Mouse (Mus musculus) NIH3T3 (cell line): ENCODE data around the gene Wnt11.
A peak's percentile ranks its signal among the peaks of the same experiment; 100 is the strongest.

ENCODE experiments used
- DNase-seq: peaks from one replicate; pipeline ENCODE4 v3.0.0-alpha.2; 2012; ENCODE audit warnings: low read depth

Gene Wnt11

GRCm38 (mm10) chr7:98828876-98829275 lies 6.0 kb upstream of the Wnt11 start:
- DNase-seq: no peak

GRCm38 (mm10) chr7:98831290-98831689 lies 3.6 kb upstream of the Wnt11 start:
- no peak for DNase-seq

GRCm38 (mm10) chr7:98835519-98836441 lies 868 bp downstream of the Wnt11 start:
- no peak for DNase-seq

- peak; percentile 53 for DNase-seq
Observed at GRCm38 (mm10) chr7:98836646-98837045, 1.7 kb downstream of the Wnt11 start.

GRCm38 (mm10) chr7:98837901-98838300 lies 3.0 kb downstream of the Wnt11 start:
- DNase-seq: peak; percentile 84

- no peak for DNase-seq
Observed at GRCm38 (mm10) chr7:98838729-98839141, 3.8 kb downstream of the Wnt11 start.

- no peak for DNase-seq
Observed at GRCm38 (mm10) chr7:98839312-98839711, 4.4 kb downstream of the Wnt11 start.

- no peak for DNase-seq
Observed at GRCm38 (mm10) chr7:98840771-98841170, 5.9 kb downstream of the Wnt11 start.

GRCm38 (mm10) chr7:98841802-98842201 lies 6.9 kb downstream of the Wnt11 start:
- DNase-seq: peak; percentile 13

- no peak for DNase-seq
Observed at GRCm38 (mm10) chr7:98842997-98843396, 8.1 kb downstream of the Wnt11 start.

- no peak for DNase-seq
Observed at GRCm38 (mm10) chr7:98843649-98844048, 8.7 kb downstream of the Wnt11 start.

GRCm38 (mm10) chr7:98848899-98849640 lies 14.2 kb downstream of the Wnt11 start:
- peak; percentile 13 for DNase-seq

- no peak for DNase-seq
Observed at GRCm38 (mm10) chr7:98850388-98850787, 15.5 kb downstream of the Wnt11 start.

GRCm38 (mm10) chr7:98851220-98851619 lies 16.3 kb downstream of the Wnt11 start:
- DNase-seq: no peak

GRCm38 (mm10) chr7:98852950-98853650 lies 18.2 kb downstream of the Wnt11 start:
- no peak for DNase-seq

- DNase-seq: no peak
Observed at GRCm38 (mm10) chr7:98853806-98854205, 18.9 kb downstream of the Wnt11 start.

- DNase-seq: no peak
Observed at GRCm38 (mm10) chr7:98855388-98855787, 20.5 kb downstream of the Wnt11 start.

- peak; percentile 54 for DNase-seq
Observed at GRCm38 (mm10) chr7:98856128-98856527, 21.2 kb downstream of the Wnt11 start.

GRCm38 (mm10) chr7:98857094-98857493 lies 22.2 kb downstream of the Wnt11 start:
- no peak for DNase-seq

- no peak for DNase-seq
Observed at GRCm38 (mm10) chr7:98861002-98861401, 26.1 kb downstream of the Wnt11 start.

GRCm38 (mm10) chr7:98862994-98863393 lies 28.1 kb downstream of the Wnt11 start:
- no peak for DNase-seq

- DNase-seq: no peak
Observed at GRCm38 (mm10) chr7:98863969-98864718, 29.2 kb downstream of the Wnt11 start.
